Mouse (Mus musculus) spleen, postnatal 4 days (tissue): ENCODE results near the gene Pde2a.

Experiments
- DNase-seq, 2 experiments: peaks; one replicate each; pipeline ENCODE4 v3.0.0; 2022; ENCODE audit warnings: low spot score in 2 of 2

Pde2a gene

DNA sequence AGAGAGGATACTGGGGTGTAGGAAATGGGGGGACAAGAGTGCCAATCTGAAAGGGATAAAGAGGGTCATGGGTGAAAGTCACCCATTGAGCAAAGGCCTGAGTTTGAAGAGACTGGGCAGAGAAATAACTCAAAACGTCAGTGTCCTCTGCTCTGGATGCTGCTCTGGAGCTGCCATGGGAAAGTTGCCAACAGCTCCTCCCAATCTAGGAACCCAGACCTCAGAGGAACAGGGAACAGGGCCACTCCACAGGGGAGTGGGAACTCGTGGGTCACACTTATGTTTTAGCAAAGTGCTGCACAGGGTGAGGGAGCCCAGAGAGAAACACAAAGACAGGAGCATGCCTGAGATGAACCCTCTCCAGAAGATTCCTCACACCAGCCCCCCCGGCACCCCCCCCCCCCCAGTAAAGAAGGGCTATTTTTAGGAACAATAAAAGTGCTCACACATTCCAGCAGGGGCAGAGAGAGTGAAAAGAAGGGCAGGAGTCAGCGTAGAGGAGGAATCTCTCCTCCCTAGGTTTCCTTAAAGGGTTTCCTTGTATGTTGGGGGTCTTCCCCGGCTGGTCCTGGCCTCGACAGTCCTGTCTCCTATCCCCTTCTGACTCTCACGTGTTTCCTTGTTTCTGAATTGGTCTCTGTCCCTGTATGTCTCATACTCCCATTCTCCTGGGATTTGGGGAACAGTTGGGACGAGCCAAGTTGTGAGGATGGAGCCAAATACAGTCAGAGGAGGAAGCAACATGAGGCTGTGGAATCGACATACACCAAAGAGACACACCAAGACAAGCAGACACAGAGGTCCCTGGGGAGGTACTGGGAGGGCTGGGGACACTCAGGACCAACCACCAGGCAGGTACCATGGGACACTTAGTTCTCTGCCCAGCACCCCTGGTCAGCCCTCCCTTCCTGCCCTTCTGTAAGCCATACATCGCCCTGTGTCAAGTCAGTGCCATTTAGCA is 51.4 kb downstream of the Pde2a start:
- DNase-seq = no peak

DNA sequence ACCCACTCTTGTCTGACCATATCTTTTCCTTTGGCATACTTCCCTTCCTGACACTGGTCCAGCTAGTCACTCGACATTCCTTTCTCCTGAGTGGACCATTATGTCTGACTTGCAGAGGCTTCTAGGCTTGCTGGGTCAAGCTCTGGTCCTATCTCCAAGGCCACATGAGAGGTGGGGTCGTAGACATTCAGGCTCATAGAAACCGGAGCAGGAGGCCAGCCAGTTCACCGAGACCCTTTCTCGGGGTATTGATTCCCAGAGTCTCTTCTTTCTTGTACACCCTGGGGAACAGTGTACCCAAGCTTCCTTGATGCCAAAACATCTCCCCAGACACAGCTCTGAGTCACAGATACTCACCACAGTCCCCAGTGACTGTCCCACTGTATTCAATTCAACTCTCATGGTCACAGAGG is 52.9 kb downstream of the Pde2a start:
- DNase-seq = no peak

- DNase-seq = no peak
Measured at GRCm38 (mm10) chr7:101476028-101476427, 54.5 kb downstream of the Pde2a start.

DNA sequence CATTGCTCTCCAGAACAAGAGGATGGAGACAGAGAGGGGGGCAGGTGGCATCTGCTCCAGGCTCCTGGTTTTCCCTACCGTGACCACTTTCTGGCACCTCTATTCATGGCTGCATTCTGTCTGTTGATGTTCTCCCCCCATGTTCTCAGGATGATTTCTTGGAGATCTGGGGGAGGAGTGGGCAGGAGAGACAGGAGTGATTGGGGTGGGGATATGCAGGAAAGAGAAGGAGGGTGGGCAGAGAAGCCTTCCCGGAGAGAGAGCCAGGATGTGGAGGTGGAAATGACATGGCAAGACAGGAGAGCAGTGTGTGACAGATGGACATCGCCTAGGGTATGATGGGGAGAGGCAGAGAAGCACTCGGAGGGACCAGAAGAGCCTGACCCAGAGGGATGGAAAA is 55.0 kb downstream of the Pde2a start:
- DNase-seq = no peak

DNA sequence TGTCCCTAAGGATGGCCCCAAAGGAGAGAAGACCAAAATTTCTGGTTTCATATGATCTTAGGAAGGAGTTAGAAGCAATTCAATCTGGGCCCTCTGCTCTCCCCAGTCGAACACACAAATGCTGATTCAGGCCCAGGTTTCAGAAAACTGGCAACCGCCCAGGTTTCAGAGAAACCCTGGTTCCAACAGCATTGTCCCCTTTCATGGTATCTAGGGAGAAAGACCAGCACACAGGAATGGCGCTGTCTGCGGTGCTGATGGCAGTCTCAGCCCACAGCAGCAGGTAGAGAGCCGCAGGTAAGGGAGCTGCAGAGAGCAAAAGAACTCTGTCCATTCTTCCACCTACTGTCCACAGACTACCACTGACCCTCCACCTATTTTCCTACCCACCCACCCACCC is 55.7 kb downstream of the Pde2a start:
- DNase-seq = no peak

DNA sequence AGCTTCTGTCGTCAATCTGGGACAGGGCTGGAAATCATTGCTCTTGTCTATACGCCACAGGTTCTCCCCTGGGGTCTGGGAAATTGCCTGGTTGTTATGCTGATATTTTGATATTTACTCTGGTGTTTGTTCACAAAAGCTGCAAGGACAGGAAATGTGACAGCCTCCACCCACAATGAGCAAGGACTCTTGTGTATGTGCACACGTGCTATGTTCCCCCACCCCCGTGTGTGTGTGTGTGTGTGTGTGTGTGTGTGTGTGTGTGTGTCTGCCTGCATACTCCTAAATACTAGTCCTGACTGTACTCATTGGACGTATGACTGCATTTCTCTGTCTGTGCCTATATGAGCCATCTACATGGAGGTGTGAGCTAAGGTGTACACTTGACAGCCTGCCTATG is 56.6 kb downstream of the Pde2a start:
- no peak for DNase-seq

GRCm38 (mm10) chr7:101479841-101480240 is 58.4 kb downstream of the Pde2a start:
- DNase-seq = no peak

DNA sequence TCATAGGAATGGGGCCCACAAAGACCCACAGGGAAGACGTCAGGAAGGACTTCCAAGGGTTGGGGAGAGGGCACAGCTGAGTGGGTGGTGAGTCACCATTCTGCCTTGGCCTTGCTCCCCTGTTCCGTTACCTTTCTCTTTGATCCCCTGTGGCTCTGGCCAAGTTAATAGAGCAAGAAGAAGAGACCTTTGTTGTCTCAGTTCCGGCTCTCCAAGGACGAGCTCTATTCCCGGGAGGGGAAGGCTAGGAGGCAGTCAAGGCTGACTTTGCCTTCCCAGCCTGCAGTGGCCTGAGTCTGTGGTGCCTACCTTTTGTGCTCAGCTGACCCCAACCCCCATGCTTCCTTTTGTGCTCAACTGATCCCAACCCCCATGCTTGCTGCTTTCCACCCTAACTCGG is 59.2 kb downstream of the Pde2a start:
- peak in 1 of 2 experiments; percentile 12 for DNase-seq

DNA sequence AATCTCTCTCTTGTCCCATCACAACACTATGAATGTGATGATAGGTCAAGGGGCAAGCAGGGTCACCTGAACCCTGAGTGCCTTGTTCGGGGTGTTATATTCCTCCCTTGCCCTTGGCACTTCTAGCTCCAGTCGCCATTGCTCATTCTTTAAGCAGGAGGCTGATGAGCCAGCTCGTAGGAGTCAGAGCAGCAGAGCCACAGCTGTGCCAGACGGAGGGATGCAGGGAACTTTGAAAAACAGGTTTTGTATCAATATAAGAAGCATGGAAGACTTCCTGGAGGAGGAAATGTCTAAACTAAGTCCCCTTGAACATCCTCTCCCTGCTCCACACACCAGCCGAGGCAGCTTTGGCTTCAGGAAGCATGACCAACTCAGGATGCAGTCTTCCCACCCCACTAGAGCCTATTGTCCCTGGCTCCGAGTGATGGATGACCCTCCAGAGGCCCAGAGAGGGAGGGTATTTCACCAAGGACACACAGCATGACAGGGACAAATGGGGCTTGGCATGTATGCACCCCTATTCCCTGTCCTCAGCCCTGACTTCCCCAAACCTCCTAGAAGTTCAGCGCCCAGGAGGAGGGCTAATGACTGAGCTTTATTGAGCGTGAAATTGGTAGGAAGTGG is 60.5 kb downstream of the Pde2a start:
- DNase-seq = no peak

DNA sequence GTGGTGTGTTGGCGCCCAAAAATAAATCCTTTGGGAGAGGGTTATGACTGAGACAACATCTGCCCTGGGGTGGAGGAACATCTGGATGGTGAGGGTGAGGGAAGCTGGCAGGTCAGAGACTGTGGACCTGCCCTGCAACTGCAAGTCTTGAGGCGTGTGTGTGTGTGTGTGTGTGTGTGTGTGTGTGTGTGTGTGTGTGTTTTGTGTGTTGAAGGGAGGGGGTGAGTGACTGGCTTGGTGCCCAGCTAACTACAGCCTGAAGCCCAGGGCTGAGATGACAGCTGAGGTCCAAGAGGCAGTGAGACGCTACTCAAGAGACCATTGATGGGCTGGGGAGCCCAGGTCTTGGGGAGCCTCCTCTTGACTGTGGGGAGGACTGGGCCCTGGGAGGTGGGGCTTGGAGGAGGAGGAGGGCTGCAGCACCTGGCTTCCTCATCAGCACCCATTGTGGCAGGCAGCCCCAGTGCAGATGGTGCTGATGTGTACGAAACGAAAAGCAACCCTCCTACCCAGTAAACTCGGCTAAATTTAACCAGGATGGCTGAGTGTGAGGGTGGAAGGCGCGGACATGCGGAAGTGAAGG is 61.1 kb downstream of the Pde2a start:
- no peak for DNase-seq

DNA sequence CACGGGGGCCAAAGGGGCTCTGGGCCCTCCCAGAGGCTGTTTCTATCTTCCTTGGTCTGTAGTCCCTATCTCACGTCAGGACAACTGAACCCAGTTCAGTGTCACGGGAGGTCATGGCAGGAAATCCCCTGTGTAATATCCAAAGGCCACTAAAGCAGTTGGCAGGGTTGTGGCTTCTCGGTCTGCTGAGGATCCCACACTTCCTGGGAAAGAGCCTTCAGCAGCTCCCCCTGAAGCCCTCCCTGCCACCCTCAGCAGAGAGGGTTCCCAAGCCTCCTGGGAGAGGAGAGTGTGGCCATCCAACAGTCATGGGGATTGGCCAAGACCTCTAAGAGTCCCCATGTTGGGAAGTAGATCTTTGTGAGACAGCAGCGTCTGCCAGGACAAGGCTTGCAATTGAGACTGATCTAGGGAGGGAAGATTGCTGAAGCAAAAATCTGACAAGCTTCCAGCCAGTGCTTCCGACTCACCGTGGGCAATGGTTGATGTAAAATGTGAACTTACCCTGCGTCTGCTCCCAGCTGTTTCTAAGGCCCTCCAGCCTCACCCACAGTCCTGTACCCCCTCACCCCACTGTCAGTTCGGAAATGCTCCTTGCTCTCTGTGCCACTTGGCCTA is 62.1 kb downstream of the Pde2a start:
- no peak for DNase-seq

GRCm38 (mm10) chr7:101487102-101487501 is 65.6 kb downstream of the Pde2a start:
- DNase-seq = no peak

- no peak for DNase-seq
Measured at GRCm38 (mm10) chr7:101490952-101491351, 69.5 kb downstream of the Pde2a start.

GRCm38 (mm10) chr7:101498385-101498784 is 76.9 kb downstream of the Pde2a start:
- DNase-seq = no peak

GRCm38 (mm10) chr7:101499251-101499650 is 77.8 kb downstream of the Pde2a start:
- DNase-seq = no peak

GRCm38 (mm10) chr7:101499701-101500100 is 78.2 kb downstream of the Pde2a start:
- no peak for DNase-seq

DNA sequence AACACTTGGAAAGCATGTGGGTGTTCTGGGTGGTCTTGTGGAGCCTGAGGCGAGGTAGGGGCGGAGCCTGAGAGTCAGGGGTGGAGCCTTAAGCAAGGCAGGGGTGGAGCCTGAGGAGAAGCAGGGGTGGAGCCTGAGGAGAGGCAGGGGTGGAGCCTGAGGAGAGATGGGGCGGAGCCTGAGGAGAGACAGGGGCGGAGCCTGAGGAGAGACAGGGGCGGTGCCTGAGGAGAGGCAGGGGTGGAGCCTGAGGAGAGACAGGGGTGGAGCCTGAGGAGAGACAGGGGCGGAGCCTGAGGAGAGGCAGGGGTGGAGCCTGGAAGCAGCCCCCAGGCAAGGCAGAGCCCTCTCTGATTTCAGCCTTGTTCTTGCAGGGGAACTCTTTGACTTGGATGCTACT is 79.7 kb downstream of the Pde2a start:
- no peak for DNase-seq

GRCm38 (mm10) chr7:101501675-101502074 is 80.2 kb downstream of the Pde2a start:
- DNase-seq = peak in 1 of 2 experiments; percentile 34

DNA sequence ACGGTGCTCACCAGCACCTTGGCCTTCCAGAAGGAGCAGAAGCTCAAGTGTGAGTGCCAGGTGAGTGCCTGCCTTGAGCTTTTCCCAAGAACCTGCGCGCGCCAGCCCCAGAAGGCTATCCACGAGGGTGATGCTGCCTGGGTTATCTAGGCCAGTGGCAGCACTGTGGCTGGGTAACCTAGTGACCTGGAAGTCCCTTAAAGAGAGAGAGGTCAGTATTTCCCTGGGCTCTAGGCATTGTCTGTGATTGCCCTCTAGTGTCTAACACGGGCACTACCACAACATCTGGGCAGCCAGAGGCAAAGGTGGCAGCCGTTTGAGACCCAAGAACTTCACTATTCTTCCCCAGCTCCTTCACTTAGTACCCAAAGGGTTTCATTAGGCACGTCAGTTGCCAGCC is 81.9 kb downstream of the Pde2a start:
- DNase-seq = peak; percentile 56 to 78

DNA sequence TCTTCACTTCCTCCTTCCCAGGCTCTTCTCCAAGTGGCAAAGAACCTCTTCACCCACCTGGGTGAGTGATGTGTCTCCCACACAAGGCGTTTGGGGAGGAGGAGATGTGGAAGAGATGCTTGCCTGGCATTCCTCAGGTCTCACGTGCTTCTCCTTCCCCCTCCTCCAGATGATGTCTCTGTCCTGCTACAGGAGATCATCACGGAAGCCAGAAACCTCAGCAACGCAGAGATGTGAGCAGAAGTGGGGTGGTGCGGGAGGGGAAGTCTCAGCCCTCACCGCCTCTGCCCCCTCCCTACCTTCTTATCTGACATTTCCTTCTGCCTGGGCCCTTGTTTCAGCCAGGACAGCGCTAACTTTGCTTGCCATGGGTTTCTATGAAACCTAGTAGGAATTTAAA is 82.3 kb downstream of the Pde2a start:
- no peak for DNase-seq

DNA sequence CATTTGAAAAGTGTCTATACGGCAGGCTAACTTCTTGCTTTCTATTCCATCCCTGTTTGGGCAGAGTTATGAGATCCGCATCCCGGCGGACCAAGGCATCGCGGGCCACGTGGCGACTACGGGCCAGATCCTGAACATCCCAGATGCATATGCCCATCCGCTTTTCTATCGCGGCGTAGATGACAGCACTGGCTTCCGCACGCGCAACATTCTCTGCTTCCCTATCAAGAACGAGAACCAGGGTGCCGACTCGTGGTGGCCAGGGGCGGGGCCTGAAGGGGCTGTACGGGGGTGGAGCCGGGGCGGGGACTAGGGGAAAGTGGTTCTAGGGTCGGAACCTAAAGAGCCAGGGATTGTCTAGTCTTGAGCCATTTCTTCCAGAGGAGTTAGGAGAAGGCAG is 83.0 kb downstream of the Pde2a start:
- DNase-seq = peak; percentile 44 to 71

DNA sequence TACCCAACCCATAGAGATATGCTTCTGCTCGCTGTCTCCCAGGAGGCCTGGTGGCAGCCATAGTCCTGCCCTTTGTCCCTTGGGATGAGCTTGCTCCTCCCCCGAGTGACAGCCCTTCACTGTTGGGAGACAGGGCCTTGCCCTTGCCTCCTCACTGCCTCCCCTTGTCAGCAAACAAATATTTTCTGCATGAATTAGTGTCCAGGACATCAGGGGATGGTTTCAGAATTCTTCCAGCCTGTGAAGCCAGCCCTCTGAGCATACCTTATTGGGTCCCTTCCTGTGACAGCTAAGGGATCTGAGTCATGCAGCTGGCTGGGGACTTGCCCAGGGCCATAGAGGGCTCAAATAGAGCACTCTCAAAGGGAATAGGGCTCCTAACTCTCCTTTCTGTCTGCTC is 87.7 kb downstream of the Pde2a start:
- no peak for DNase-seq
